Mouse (Mus musculus) forebrain, embryonic 10.5 days (tissue): ENCODE results near the gene Chka. TPM values are rescaled to one million over a fixed set of nuclear protein-coding genes. Genes with fewer than 3 reads are reported as not detected.

ENCODE experiments used
- DNase-seq: peaks from one replicate; pipeline ENCODE4 v3.0.0-alpha.2; 2017; ENCODE audit warnings: low spot score; ENCODE audit errors: extremely low spot score
- H3K27ac ChIP-seq: fragments of 300-500 bp; sonication (generic); 2 replicates; pipeline ENCODE4 v1.5.1; 2016; ENCODE audit warnings: mild to moderate bottlenecking
- H3K27me3 ChIP-seq: fragments of 300-500 bp; sonication (generic); 2 replicates; pipeline ENCODE4 v1.6.1; 2016; ENCODE audit warnings: mild to moderate bottlenecking; ENCODE audit not compliant: poor library complexity, severe bottlenecking
- H3K36me3 ChIP-seq: fragments of 300-500 bp; sonication (generic); replicated peaks from 2 replicates; pipeline ENCODE4 v1.6.1; 2016; ENCODE audit warnings: mild to moderate bottlenecking, moderate library complexity
- H3K4me1 ChIP-seq: fragments of 300-500 bp; sonication (generic); 2 replicates; pipeline ENCODE4 v1.6.1; 2016
- H3K4me3 ChIP-seq: fragments of 300-500 bp; sonication (generic); 2 replicates; pipeline ENCODE4 v1.5.1; 2016; ENCODE audit warnings: mild to moderate bottlenecking, moderate library complexity
- H3K9me3 ChIP-seq: fragments of 300-500 bp; sonication (generic); 2 replicates; pipeline ENCODE4 v1.6.1; 2016; ENCODE audit warnings: mild to moderate bottlenecking, moderate library complexity
- WGBS: fragments of 180-500 bp; shearing (Covaris S2); methylation state at CpG from one replicate; pipeline ENCODE4 v1.1.7; 2016; 5-methylcytosine and 5-hydroxymethylcytosine counted together
- polyA plus RNA-seq: library from polyadenylated mRNA; unstranded; fragments of >200 nt; fragmentation: Nextera tagmentation; extraction: Ambion mirVana; gene quantifications from 2 replicates; pipeline ENCODE4 v1.2.1, GENCODE M21; 2016

Chka gene
- polyA plus RNA-seq: 52.3 and 54.3 TPM in 2 replicates

- H3K27ac ChIP-seq: peak within 1 kb of the TSS; percentile 97
- peak; percentile 98 for DNase-seq
- peaks cover 15% of the 10 kb centered on the region for H3K36me3 ChIP-seq
- H3K4me1 ChIP-seq: peaks cover 48% of the 10 kb centered on the region
- H3K27me3 ChIP-seq: no peaks in the 10 kb centered on the region
- no peaks in the 10 kb centered on the region for H3K9me3 ChIP-seq
- under 1% methylated on average over 54 of the region's 54 CpGs for WGBS
- peak within 1 kb of the TSS; percentile 88 for H3K4me3 ChIP-seq
These were observed at the start of gene Chka for GRCm38 (mm10) chr19:3851502-3851962. TSS of gene Chka (plus strand) at chr19:3851773.

GRCm38 (mm10) chr19:3805526-3805925, 46.0 kb upstream of the Chka start:
- Histone ChIP-seq H3K27ac (no peak overlapping the region), H3K4me1 (no peaks in the 10 kb centered on the region), H3K4me3 (no peak overlapping the region), H3K36me3 (peaks cover 97% of the 10 kb centered on the region), H3K27me3 (no peaks in the 10 kb centered on the region), H3K9me3 (no peaks in the 10 kb centered on the region)
- 90% methylated on average over 7 of the region's 7 CpGs for WGBS
- no peak for DNase-seq

GRCm38 (mm10) chr19:3810536-3811233, 40.9 kb upstream of the Chka start:
- H3K9me3 ChIP-seq: no peaks in the 10 kb centered on the region
- H3K4me1 ChIP-seq: no peaks in the 10 kb centered on the region
- no peak overlapping the region for H3K27ac ChIP-seq
- WGBS: 95% methylated on average over 10 of the region's 10 CpGs
- H3K4me3 ChIP-seq: no peak overlapping the region
- peaks cover 93% of the 10 kb centered on the region for H3K36me3 ChIP-seq
- no peaks in the 10 kb centered on the region for H3K27me3 ChIP-seq
- no peak for DNase-seq

GRCm38 (mm10) chr19:3814461-3814860, 37.1 kb upstream of the Chka start:
- Histone ChIP-seq H3K4me3 (no peak overlapping the region), H3K4me1 (no peaks in the 10 kb centered on the region), H3K9me3 (no peaks in the 10 kb centered on the region), H3K27ac (no peak overlapping the region), H3K36me3 (peaks cover 72% of the 10 kb centered on the region), H3K27me3 (no peaks in the 10 kb centered on the region)
- DNase-seq: no peak
- WGBS: 94% methylated on average over 10 of the region's 10 CpGs

GRCm38 (mm10) chr19:3815824-3816223, 35.7 kb upstream of the Chka start:
- peaks cover 58% of the 10 kb centered on the region for H3K36me3 ChIP-seq
- H3K4me1 ChIP-seq: no peaks in the 10 kb centered on the region
- H3K4me3 ChIP-seq: no peak overlapping the region
- no peaks in the 10 kb centered on the region for H3K27me3 ChIP-seq
- no peaks in the 10 kb centered on the region for H3K9me3 ChIP-seq
- DNase-seq: no peak
- 91% methylated on average over 12 of the region's 12 CpGs for WGBS
- H3K27ac ChIP-seq: no peak overlapping the region

- Histone ChIP-seq H3K9me3 (no peaks in the 10 kb centered on the region), H3K27me3 (no peaks in the 10 kb centered on the region), H3K4me3 (no peak overlapping the region), H3K4me1 (no peaks in the 10 kb centered on the region), H3K36me3 (peaks cover 33% of the 10 kb centered on the region), H3K27ac (no peak overlapping the region)
- WGBS: 65% methylated on average over 2 of the region's 2 CpGs
- no peak for DNase-seq
These were observed 32.5 kb upstream of the Chka start for GRCm38 (mm10) chr19:3819080-3819479.

- WGBS: 84% methylated on average over 2 of the region's 2 CpGs
- no peak overlapping the region for H3K27ac ChIP-seq
- no peaks in the 10 kb centered on the region for H3K9me3 ChIP-seq
These were observed 31.6 kb upstream of the Chka start for GRCm38 (mm10) chr19:3819899-3820444.

GRCm38 (mm10) chr19:3825044-3825443, 26.5 kb upstream of the Chka start:
- Histone ChIP-seq H3K36me3 (no peaks in the 10 kb centered on the region), H3K27me3 (no peaks in the 10 kb centered on the region), H3K9me3 (no peaks in the 10 kb centered on the region), H3K4me1 (no peaks in the 10 kb centered on the region), H3K27ac (no peak overlapping the region), H3K4me3 (no peak overlapping the region)
- no peak for DNase-seq

More at GRCm38 (mm10) chr19:3819899-3820444, 31.6 kb upstream of the Chka start:
- H3K4me1 ChIP-seq: no peaks in the 10 kb centered on the region
- no peak overlapping the region for H3K4me3 ChIP-seq
- H3K27me3 ChIP-seq: no peaks in the 10 kb centered on the region
- DNase-seq: no peak
- H3K36me3 ChIP-seq: peaks cover 24% of the 10 kb centered on the region

- H3K4me1 ChIP-seq: no peaks in the 10 kb centered on the region
- no peaks in the 10 kb centered on the region for H3K27me3 ChIP-seq
- H3K27ac ChIP-seq: no peak overlapping the region
- no peak for DNase-seq
- H3K9me3 ChIP-seq: no peaks in the 10 kb centered on the region
- no peak overlapping the region for H3K4me3 ChIP-seq
- H3K36me3 ChIP-seq: no peaks in the 10 kb centered on the region
- whole genome bisulfite sequencing: 89% methylated on average over 3 of the region's 3 CpGs
These were observed 21.7 kb upstream of the Chka start for GRCm38 (mm10) chr19:3829863-3830262.

- H3K27me3 ChIP-seq: no peaks in the 10 kb centered on the region
- no peaks in the 10 kb centered on the region for H3K4me1 ChIP-seq
- no peaks in the 10 kb centered on the region for H3K36me3 ChIP-seq
- 75% methylated on average over 8 of the region's 8 CpGs for WGBS
- H3K9me3 ChIP-seq: no peaks in the 10 kb centered on the region
- no peak for DNase-seq
- H3K27ac ChIP-seq: no peak overlapping the region
- H3K4me3 ChIP-seq: no peak overlapping the region
These were observed 19.9 kb upstream of the Chka start for GRCm38 (mm10) chr19:3831716-3832115.

- H3K27ac ChIP-seq: no peak overlapping the region
- 83% methylated on average over 4 of the region's 4 CpGs for WGBS
- no peaks in the 10 kb centered on the region for H3K9me3 ChIP-seq
- H3K27me3 ChIP-seq: no peaks in the 10 kb centered on the region
- H3K36me3 ChIP-seq: no peaks in the 10 kb centered on the region
- no peak for DNase-seq
- no peak overlapping the region for H3K4me3 ChIP-seq
- no peaks in the 10 kb centered on the region for H3K4me1 ChIP-seq
These were observed 18.7 kb upstream of the Chka start for GRCm38 (mm10) chr19:3832851-3833353.

GRCm38 (mm10) chr19:3834301-3834700, 17.3 kb upstream of the Chka start:
- WGBS: 86% methylated on average over 7 of the region's 7 CpGs
- DNase-seq: no peak
- H3K27ac ChIP-seq: no peak overlapping the region
- H3K9me3 ChIP-seq: no peaks in the 10 kb centered on the region
- H3K4me1 ChIP-seq: no peaks in the 10 kb centered on the region
- H3K4me3 ChIP-seq: no peak overlapping the region
- H3K27me3 ChIP-seq: no peaks in the 10 kb centered on the region
- H3K36me3 ChIP-seq: no peaks in the 10 kb centered on the region

- no peak for DNase-seq
- 89% methylated on average over 9 of the region's 9 CpGs for WGBS
- H3K36me3 ChIP-seq: no peaks in the 10 kb centered on the region
These were observed 14.8 kb upstream of the Chka start for GRCm38 (mm10) chr19:3836791-3837190.

More at GRCm38 (mm10) chr19:3836791-3837190, 14.8 kb upstream of the Chka start:
- H3K27ac ChIP-seq: no peak overlapping the region
- H3K27me3 ChIP-seq: no peaks in the 10 kb centered on the region
- no peaks in the 10 kb centered on the region for H3K9me3 ChIP-seq
- H3K4me1 ChIP-seq: peaks cover 11% of the 10 kb centered on the region
- H3K4me3 ChIP-seq: no peak overlapping the region
